Mouse (Mus musculus): ENCODE measurements around the gene Arglu1. TPM values are rescaled to one million over a fixed set of nuclear protein-coding genes. Genes with fewer than 3 reads are reported as not detected.

Arglu1 gene
- polyA plus RNA-seq (2016; fragmentation: Nextera tagmentation; extraction: Ambion mirVana) = 218 and 225 TPM in 2 replicates

DNA sequence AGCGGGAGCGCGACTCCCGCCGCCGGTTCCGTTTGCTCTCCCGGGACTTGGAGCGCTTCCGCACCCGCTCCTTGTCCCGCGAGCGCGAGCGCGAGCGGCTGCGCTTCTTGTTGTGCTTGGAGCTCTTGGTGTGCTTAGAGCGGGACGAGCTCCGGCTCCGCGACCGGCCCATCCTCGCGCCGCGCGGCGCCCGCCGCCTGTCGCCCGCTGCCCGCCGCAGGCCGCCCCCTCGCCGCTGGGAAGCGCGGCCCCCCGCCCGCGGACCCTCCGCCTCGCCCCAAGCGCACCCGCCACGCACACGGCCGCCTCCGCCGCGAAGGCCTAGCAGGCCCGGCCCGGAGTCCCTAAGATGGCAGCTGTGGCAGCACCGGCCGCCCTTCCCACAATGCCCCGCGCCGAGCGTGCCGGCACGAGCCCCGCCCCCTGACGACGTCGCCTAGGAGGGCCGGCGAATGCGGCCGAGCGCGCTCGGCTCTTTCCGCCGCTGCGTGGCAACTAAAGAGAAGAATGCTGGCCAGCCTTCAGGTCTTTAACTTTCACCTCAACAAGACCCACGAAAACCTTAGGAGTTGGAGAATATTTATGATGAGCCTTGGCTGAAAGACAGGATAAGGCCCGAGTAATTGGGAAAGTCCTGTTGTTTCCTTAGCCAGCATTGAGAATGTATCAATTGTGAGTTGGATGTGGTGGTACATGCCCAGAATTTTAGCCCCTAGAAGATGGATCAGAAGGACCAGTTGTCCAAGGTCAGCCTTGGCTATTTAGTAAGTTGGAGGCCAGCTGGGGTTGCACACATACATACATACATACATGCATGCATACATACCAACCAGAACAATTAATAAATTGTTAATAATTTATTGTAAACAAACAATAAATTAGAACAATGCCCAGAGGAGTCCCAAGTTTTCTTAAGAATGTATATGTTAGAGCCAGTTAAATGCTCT is at the start of gene Arglu1:
Gene Arglu1, minus strand, starts transcription at position 376 of the 947 bp plus-strand sequence.
- H3K4me3 ChIP-seq (replicated peaks) = peak within 1 kb of the TSS; percentile 89
- peak; percentile 97 for ATAC-seq (ENCODE audit: low FRiP score)
- H3K27me3 ChIP-seq = no peaks in the 10 kb centered on the region
- under 1% methylated on average over 65 of the region's 81 CpGs for WGBS
- H3K27ac ChIP-seq = peak within 1 kb of the TSS; percentile 97
- H3K9ac ChIP-seq = peak within 1 kb of the TSS; percentile 99
- no peaks in the 10 kb centered on the region for H3K9me3 ChIP-seq
- peaks cover 41% of the 10 kb centered on the region for H3K4me1 ChIP-seq
- H3K36me3 ChIP-seq (replicated peaks) = no peaks in the 10 kb centered on the region
- H3K4me2 ChIP-seq = peak within 1 kb of the TSS; percentile 81

DNA sequence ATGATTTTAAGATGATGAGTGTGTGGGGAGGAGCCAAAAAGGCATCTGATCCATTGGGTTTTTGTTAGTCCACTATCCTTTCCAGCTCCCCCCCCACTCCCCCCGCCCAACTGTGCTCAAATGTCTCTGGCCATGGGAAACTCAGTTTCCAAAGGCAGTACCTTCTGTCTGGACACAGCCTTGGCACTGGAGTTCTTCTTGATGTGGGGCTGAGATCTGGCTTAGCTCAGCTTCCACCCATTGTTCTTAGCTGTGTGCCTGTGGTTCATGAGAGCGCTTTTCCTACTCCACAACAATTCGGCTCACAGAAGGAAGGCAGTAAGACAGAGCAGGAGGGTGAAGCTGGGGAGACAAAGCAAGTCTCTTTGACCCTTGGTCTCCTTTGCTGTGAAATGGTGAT is 47.0 kb upstream of the Arglu1 start:
- no peaks in the 10 kb centered on the region for H3K9me3 ChIP-seq
- no peak for ATAC-seq (ENCODE audit: low FRiP score)
- 74% methylated on average over 3 of the region's 3 CpGs for WGBS
- H3K36me3 ChIP-seq (replicated peaks) = no peaks in the 10 kb centered on the region
- no peaks in the 10 kb centered on the region for H3K4me1 ChIP-seq
- no peak overlapping the region for H3K4me3 ChIP-seq (replicated peaks)
- no peak overlapping the region for H3K27ac ChIP-seq
- H3K9ac ChIP-seq = no peak overlapping the region
- no peaks in the 10 kb centered on the region for H3K27me3 ChIP-seq
- H3K4me2 ChIP-seq = no peak overlapping the region

DNA sequence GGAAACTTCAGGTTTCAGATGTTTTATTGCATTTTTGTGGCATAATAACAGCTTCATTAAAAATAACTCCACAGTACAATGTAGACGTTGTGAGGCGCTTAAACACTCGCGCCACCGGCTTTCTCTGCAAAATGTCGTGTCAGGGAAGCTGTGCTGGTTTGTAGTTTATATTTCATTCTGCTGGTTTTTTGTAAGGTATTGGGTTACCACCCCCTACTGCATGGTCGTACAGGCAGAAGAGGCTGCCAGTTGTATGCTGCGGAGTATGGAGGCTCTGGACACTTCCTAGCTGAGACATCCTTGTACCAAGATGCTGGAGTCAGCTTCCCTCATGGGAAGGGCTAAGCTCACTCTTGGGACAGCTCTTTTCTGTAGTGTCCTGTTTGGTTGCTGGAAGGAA is 46.5 kb upstream of the Arglu1 start:
- no peaks in the 10 kb centered on the region for H3K4me1 ChIP-seq
- no peak overlapping the region for H3K4me2 ChIP-seq
- no peaks in the 10 kb centered on the region for H3K9me3 ChIP-seq
- no peak for ATAC-seq (ENCODE audit: low FRiP score)
- no peaks in the 10 kb centered on the region for H3K36me3 ChIP-seq (replicated peaks)
- no peak overlapping the region for H3K4me3 ChIP-seq (replicated peaks)
- no peaks in the 10 kb centered on the region for H3K27me3 ChIP-seq
- no peak overlapping the region for H3K27ac ChIP-seq
- 85% methylated on average over 8 of the region's 8 CpGs for WGBS
- no peak overlapping the region for H3K9ac ChIP-seq

DNA sequence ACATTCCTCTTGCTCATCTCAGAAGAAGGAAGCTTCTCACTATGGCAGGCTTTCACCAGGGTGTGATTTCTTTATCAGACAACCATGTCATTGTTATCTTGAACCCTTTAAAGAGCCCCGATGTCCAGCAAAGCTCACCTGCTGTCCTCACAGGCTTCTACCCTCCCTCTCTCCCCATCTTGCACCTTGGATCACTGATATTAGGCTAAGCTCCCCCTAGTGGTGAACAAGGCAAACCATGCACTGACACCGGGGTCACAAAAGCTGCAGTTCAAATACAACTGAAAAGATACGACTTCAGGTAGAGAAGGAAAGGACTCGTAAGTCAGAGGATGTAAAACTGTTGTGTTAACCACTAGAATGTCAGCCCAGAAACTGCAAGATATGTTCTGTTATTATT is 43.5 kb upstream of the Arglu1 start:
- no peak for ATAC-seq (ENCODE audit: low FRiP score)
- 47% methylated on average over 4 of the region's 4 CpGs for WGBS

DNA sequence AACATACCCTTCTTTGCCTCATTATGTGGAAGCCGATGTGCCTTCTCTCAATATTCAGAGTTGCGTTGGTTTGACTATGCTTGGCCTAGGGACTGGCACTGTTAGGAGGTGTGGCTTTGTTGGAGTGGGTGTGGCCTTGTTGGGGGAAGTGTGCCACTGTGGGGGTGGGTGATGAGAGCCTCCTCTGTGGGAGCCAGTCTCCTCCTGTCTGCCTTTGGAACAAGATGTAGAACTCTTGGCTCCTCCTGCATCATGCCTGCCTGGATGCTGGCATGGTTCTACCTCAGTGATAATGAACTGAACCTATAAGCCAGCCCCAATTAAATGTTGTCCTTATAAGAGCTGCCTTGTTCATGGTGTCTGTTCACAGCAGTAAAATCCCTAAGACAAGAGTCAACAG is 38.3 kb upstream of the Arglu1 start:
- ATAC-seq (ENCODE audit: low FRiP score) = no peak
- 94% methylated on average over 2 of the region's 2 CpGs for WGBS

More for the DNA sequence above, 43.5 kb upstream of the Arglu1 start:
- H3K9me3 ChIP-seq = no peaks in the 10 kb centered on the region
- no peak overlapping the region for H3K4me2 ChIP-seq
- H3K4me3 ChIP-seq (replicated peaks) = no peak overlapping the region
- no peak overlapping the region for H3K9ac ChIP-seq
- H3K36me3 ChIP-seq (replicated peaks) = no peaks in the 10 kb centered on the region
- no peaks in the 10 kb centered on the region for H3K4me1 ChIP-seq
- H3K27me3 ChIP-seq = no peaks in the 10 kb centered on the region
- no peak overlapping the region for H3K27ac ChIP-seq

DNA sequence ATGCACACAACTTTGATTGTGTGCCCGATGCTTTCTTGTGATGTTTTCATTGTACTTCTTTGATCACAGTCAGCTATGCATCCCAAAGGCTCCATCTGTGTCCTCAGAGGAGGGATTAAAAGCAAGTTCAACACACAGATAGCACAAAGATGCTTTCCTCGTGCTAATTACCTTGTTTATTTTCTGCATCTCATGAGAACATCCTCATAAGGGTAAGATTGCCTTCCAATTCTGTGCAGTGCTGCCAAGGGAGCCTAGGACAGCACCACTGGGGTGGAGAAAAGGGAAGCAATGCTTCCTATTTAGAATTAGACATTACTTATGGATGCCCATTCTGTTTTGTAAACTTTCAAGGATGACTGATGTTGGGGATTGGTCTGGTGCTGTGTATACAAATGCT is 36.2 kb upstream of the Arglu1 start:
- H3K4me1 ChIP-seq = no peaks in the 10 kb centered on the region
- no peaks in the 10 kb centered on the region for H3K9me3 ChIP-seq
- no peak overlapping the region for H3K9ac ChIP-seq
- H3K4me2 ChIP-seq = no peak overlapping the region
- no peak overlapping the region for H3K27ac ChIP-seq
- 69% methylated on average over 2 of the region's 2 CpGs for WGBS
- no peak for ATAC-seq (ENCODE audit: low FRiP score)
- H3K27me3 ChIP-seq = no peaks in the 10 kb centered on the region
- H3K36me3 ChIP-seq (replicated peaks) = no peaks in the 10 kb centered on the region
- no peak overlapping the region for H3K4me3 ChIP-seq (replicated peaks)

More for the DNA sequence above, 38.3 kb upstream of the Arglu1 start:
- Histone ChIP-seq H3K4me1 (no peaks in the 10 kb centered on the region), H3K27me3 (no peaks in the 10 kb centered on the region), H3K36me3 (replicated peaks) (no peaks in the 10 kb centered on the region), H3K27ac (no peak overlapping the region), H3K9ac (no peak overlapping the region), H3K4me2 (no peak overlapping the region), H3K4me3 (replicated peaks) (no peak overlapping the region), H3K9me3 (no peaks in the 10 kb centered on the region)

DNA sequence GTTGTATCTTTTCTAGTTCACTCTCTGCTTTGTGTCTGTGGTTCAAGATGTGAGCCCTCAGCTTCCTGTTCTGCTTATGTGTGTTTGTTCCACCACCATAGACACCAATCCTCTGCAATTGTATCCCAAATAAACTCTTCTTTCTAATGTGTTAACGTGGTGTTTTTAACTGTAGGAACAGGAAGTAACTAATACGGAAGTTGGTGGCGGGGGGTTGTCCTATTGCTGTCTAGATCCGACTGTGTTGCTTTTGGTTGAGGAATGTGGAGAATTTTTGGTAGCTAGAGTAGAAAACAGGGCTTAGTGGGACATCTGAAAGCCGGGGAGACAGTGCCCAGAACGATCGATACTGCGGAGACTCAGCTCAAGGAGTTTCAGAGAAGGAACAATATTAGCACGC is 14.5 kb upstream of the Arglu1 start:
- H3K4me3 ChIP-seq (replicated peaks) = no peak overlapping the region
- ATAC-seq (ENCODE audit: low FRiP score) = no peak
- no peak overlapping the region for H3K9ac ChIP-seq
- H3K27me3 ChIP-seq = no peaks in the 10 kb centered on the region
- H3K4me2 ChIP-seq = no peak overlapping the region
- no peaks in the 10 kb centered on the region for H3K4me1 ChIP-seq
- H3K36me3 ChIP-seq (replicated peaks) = no peaks in the 10 kb centered on the region
- no peaks in the 10 kb centered on the region for H3K9me3 ChIP-seq
- no peak overlapping the region for H3K27ac ChIP-seq
- 84% methylated on average over 9 of the region's 9 CpGs for WGBS

DNA sequence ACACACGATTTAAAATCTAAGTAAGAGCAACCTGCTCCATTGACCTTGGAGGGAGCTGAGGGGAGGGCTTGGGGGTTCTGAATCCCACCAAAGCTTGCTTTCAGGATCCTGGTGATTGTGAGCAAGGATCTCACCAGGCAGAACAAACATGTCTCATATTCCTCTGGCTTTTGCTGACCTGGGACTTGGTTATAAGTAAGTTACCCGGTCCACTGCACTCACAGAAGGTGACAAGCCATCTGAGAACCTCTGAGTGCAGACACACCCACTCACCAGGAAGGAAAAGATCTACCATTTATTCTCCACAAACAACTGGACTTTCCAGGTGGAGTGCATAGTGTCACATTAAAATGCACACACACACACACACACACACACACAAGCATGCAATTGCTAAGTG is 13.3 kb upstream of the Arglu1 start:
- WGBS = 83% methylated on average over 2 of the region's 2 CpGs
- H3K4me1 ChIP-seq = no peaks in the 10 kb centered on the region
- H3K9me3 ChIP-seq = no peaks in the 10 kb centered on the region
- ATAC-seq (ENCODE audit: low FRiP score) = no peak
- H3K9ac ChIP-seq = no peak overlapping the region
- no peak overlapping the region for H3K27ac ChIP-seq
- no peaks in the 10 kb centered on the region for H3K36me3 ChIP-seq (replicated peaks)
- H3K27me3 ChIP-seq = no peaks in the 10 kb centered on the region
- no peak overlapping the region for H3K4me3 ChIP-seq (replicated peaks)
- H3K4me2 ChIP-seq = no peak overlapping the region

DNA sequence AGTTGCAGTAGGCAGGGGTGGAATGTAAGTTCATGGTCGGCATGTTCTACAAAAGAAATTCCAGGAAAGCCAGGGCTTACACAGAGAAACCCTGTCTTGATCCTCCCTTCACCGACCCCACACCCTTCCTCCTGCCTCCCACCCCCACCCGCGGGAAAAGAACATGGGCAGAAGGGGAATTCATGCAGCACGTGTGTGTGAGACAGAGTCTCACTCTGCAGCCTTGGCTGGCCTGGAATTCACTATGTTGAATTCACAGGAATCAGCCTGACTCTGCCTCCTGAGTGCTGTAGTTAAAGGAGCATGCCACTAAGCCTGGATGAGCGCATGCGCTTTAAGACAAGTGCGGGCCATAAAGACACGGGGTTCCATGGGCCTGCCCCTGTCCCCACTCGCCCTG is 10.5 kb upstream of the Arglu1 start:
- no peak for ATAC-seq (ENCODE audit: low FRiP score)
- Histone ChIP-seq H3K4me3 (replicated peaks) (no peak overlapping the region), H3K36me3 (replicated peaks) (no peaks in the 10 kb centered on the region), H3K9me3 (no peaks in the 10 kb centered on the region), H3K27me3 (no peaks in the 10 kb centered on the region), H3K27ac (no peak overlapping the region), H3K9ac (no peak overlapping the region), H3K4me2 (no peak overlapping the region), H3K4me1 (no peaks in the 10 kb centered on the region)
- WGBS = 95% methylated on average over 10 of the region's 10 CpGs

DNA sequence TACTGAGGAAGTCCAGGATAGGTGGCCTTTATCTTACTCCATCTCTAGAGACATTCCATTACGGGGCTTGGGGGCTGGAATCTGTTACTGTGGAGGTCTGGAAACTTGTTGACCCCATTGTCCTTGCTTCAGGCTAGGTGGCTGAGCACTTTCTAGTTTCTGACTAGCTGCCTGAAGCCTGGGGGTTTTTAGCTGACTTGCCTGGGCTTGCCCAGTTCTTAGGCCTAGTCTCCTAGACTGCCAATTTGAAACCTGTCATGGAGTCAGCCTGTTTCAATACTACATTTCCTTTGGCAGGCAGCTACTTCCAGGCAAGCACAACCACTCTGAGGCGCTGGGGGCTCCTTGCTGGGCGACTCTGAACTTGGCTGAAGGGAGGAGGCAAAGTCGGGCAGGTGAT is 9.9 kb upstream of the Arglu1 start:
- WGBS = 90% methylated on average over 4 of the region's 4 CpGs
- Histone ChIP-seq H3K9me3 (no peaks in the 10 kb centered on the region), H3K27me3 (no peaks in the 10 kb centered on the region), H3K4me2 (no peak overlapping the region), H3K27ac (no peak overlapping the region), H3K4me3 (replicated peaks) (no peak overlapping the region), H3K36me3 (replicated peaks) (no peaks in the 10 kb centered on the region), H3K4me1 (no peaks in the 10 kb centered on the region), H3K9ac (no peak overlapping the region)
- ATAC-seq (ENCODE audit: low FRiP score) = no peak

DNA sequence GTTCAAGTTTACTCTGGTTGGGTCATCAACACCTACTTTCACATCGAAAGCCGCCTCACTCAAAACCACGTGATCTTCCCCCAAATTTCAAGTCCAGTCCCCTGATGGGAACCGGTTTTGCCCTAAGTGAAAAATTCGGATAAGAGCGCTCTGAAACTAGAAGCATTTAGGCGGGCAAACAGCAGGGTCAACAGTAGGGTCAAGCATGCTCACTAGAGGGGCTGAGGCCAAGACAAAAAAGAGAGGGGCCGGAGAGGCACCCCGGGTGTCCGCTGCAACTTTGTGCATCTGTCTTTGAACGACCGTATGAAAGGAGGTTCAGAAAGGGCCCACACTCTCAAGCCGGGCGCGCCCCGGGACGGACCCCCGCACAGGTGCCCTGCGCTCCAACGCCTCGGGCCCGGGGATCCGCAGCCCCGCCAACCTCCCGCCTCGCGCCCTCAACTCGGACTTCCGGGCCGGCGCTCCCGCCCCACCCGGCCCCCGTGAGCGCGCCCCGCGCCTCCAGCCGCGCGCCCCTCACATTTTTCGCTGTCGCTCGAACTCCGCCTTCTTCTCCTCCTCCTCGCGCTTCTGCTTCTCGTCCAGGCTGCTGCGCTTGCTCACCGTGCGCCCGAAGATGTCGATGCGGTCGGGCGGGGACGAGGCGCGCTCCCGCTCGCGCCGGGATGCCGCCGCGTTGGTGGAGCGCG is 721 bp downstream of the Arglu1 start:
- Histone ChIP-seq H3K4me2 (peak overlapping the region; percentile 81), H3K9ac (peak overlapping the region; percentile 99), H3K9me3 (no peaks in the 10 kb centered on the region), H3K4me1 (peaks cover 42% of the 10 kb centered on the region), H3K4me3 (replicated peaks) (peak overlapping the region; percentile 89), H3K36me3 (replicated peaks) (no peaks in the 10 kb centered on the region), H3K27ac (peak overlapping the region; percentile 97), H3K27me3 (no peaks in the 10 kb centered on the region)
- WGBS = 0% methylated on average over 51 of the region's 68 CpGs
- peak; percentile 79 for ATAC-seq (ENCODE audit: low FRiP score)

DNA sequence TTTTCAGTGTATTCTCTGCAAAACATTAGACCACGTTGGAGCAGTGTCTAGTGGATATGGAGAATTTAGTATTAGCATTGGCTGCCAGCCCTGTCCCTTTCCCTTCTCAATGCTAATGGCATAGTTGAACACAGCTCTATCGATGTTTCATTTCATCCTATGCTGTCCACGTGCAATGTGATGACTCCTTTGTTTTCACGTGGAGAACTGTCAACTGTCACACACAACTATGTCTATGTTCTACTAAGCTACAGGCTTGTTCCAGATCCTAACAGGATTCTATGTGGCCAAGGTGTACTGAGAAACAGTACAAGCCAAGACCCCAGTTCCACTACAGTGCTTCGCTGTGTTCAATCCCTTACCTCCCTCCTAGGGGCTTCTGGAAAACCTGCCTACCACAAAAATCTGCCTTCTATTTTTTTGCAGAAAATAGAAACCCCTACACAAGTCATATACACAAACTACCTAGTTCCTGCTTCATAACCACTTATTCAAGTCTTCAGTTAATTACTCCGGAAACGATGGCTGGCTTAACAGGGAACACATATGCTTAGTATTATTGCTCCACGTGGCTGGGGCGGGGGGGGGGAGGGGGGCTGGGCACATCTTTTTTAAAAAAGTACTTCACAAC is 1.4 kb downstream of the Arglu1 start:
- Histone ChIP-seq H3K4me2 (peak overlapping the region; percentile 81), H3K9ac (peak overlapping the region; percentile 99; the same call in 1 of the 2 replicates), H3K27ac (no peak overlapping the region), H3K36me3 (replicated peaks) (no peaks in the 10 kb centered on the region), H3K27me3 (no peaks in the 10 kb centered on the region), H3K4me3 (replicated peaks) (peak overlapping the region; percentile 89), H3K4me1 (peaks cover 42% of the 10 kb centered on the region), H3K9me3 (no peaks in the 10 kb centered on the region)
- ATAC-seq (ENCODE audit: low FRiP score) = no peak
- 12% methylated on average over 9 of the region's 9 CpGs for WGBS

All from forebrain, embryonic 12.5 days (tissue).